Mouse (Mus musculus) layer of hippocampus, adult 18-20 months (tissue): ENCODE data around the gene Phospho2. TPM values are rescaled to one million over a fixed set of nuclear protein-coding genes. Genes with fewer than 3 reads are reported as not detected.

Experiments used
- DNase-seq, 2 experiments: peaks; one replicate each; pipeline ENCODE4 v3.0.0; 2022; ENCODE audit warnings: low spot score in 2 of 2
- total RNA-seq, 2 experiments: library from RNA; stranded (reverse); gene quantifications; 2 replicates each; pipeline ENCODE4 v1.2.3; 2021

The Phospho2 gene
- total RNA-seq, 2 experiments from 2014 or later = 23.9 to 24.3 TPM

- peak in 1 of 2 experiments; percentile 51 for DNase-seq
These were observed 33.1 kb downstream of the Phospho2 start for GRCm38 (mm10) chr2:69822361-69823128.

- DNase-seq = peak in 1 of 2 experiments; percentile 50
These were observed 33.8 kb downstream of the Phospho2 start for GRCm38 (mm10) chr2:69823129-69823677.

GRCm38 (mm10) chr2:69825898-69826297, 36.5 kb downstream of the Phospho2 start:
- no peak for DNase-seq

GRCm38 (mm10) chr2:69826380-69826779, 37.0 kb downstream of the Phospho2 start:
- DNase-seq = no peak

- DNase-seq = no peak
These were observed 38.6 kb downstream of the Phospho2 start for GRCm38 (mm10) chr2:69828031-69828430.

GRCm38 (mm10) chr2:69829680-69830079, 40.3 kb downstream of the Phospho2 start:
- DNase-seq = no peak

GRCm38 (mm10) chr2:69830116-69830515, 40.7 kb downstream of the Phospho2 start:
- DNase-seq = no peak

- DNase-seq = no peak
These were observed 48.0 kb downstream of the Phospho2 start for GRCm38 (mm10) chr2:69837244-69837967.

GRCm38 (mm10) chr2:69837996-69838395, 48.6 kb downstream of the Phospho2 start:
- no peak for DNase-seq

- DNase-seq = no peak
These were observed 49.3 kb downstream of the Phospho2 start for GRCm38 (mm10) chr2:69838707-69839106.

GRCm38 (mm10) chr2:69840261-69840660, 50.8 kb downstream of the Phospho2 start:
- DNase-seq = no peak

GRCm38 (mm10) chr2:69849215-69849614, 59.8 kb downstream of the Phospho2 start:
- DNase-seq = no peak

Other genes with a start within 250 kb of the Phospho2 start
- gene Lrp2, start 203.6 kb upstream of the Phospho2 start, total RNA-seq = under 1 TPM; 0.53 to 0.59 TPM
- 10 to 100 TPM; 21.8 to 25.0 TPM for gene Bbs5, start 142.5 kb upstream of the Phospho2 start, total RNA-seq
- gene Klhl41, start 119.5 kb upstream of the Phospho2 start, total RNA-seq = under 1 TPM; 0.25 to 0.47 TPM
- 10 to 100 TPM; 16.9 to 17.3 TPM for gene Fastkd1, start 76.1 kb upstream of the Phospho2 start, total RNA-seq
- 10 to 100 TPM; 66.3 to 66.9 TPM for gene Ppig, start 67.1 kb upstream of the Phospho2 start, total RNA-seq
- gene Ccdc173, start within 50 bp of the Phospho2 start, total RNA-seq = 1 to 10 TPM; 2.2 to 2.7 TPM
- gene Klhl23, start 32.3 kb downstream of the Phospho2 start, total RNA-seq = 10 to 100 TPM; 37.7 to 40.9 TPM
- 100 to 1,000 TPM; 119 to 132 TPM for gene Ssb, start 71.9 kb downstream of the Phospho2 start, total RNA-seq
- 10 to 100 TPM; 13.8 to 14.8 TPM for gene Mettl5, start 96.0 kb downstream of the Phospho2 start, total RNA-seq
- 100 to 1,000 TPM; 106 to 118 TPM for gene Ubr3, start 107.6 kb downstream of the Phospho2 start, total RNA-seq
- gene Myo3b, start 249.5 kb downstream of the Phospho2 start, total RNA-seq = under 1 TPM; 0.64 to 0.94 TPM